Mouse (Mus musculus) right cerebral cortex, adult 2 months (tissue): ENCODE measurements at regions not wholly inside any gene's neighbourhood (a gene's known extent, or its start where the extent isn't known, plus 50 kb on each side); places are given as distances from the start of the nearest gene placed in this dataset.
A peak's percentile ranks its signal among the peaks of the same experiment; 100 is the strongest.

Source experiments
- DNase-seq, 2 experiments: peaks; one replicate each; pipeline ENCODE4 v3.0.0; 2021 to 2022; ENCODE audit warnings: low spot score in 2 of 2

DNA sequence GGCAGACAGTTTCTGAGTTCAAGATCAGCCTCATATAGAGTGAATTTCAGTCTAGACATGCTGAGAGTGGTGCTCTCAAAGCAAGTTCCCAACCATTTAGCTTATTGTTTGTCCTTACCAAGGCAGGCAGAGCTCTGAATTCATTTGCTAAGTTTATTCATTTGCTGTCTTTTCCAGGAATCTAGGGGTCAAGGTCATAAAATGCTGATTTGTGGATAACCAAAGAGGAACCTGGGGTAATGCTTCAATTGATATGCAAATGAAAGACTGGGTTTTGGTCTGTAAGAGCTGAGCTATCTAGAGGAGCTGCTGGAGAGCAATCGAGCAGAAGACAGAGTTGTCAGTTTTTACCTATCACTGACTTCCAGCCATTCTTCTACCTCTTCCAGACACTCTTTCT, 832.8 kb downstream of the Ryr2 start:
- no peak for DNase-seq

DNA sequence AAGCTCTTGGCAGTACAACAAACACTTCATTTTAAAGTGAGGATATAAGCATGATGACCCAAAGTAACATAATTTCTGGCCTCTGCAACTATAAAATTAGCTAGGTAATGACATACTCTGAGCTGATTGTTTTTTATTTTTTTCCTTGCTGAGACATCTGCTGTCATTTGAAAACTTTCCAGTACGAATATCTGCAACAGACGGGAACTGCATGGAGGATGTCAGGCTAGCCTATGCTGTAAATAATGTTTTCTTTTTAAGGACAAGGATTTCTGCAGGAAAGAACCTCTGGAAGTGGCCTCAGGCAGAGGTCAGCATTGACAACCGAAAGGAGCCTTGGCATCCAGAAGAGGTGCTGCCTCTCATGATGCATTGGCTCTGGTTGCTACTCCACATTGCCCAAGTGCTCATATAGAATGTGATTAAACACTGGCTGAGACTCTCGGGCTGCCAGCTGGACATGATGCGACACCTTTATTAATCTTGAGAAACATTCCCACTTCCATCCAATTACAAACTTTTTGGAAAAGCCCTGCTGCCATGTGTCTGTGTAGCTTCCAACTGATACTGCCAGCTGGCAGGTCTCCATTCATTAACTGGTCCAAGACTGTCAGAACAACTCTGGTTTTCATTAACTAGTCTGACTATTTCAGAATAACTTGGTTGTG, 837.9 kb downstream of the Ryr2 start:
- DNase-seq: peak; percentile 4 to 32

DNA sequence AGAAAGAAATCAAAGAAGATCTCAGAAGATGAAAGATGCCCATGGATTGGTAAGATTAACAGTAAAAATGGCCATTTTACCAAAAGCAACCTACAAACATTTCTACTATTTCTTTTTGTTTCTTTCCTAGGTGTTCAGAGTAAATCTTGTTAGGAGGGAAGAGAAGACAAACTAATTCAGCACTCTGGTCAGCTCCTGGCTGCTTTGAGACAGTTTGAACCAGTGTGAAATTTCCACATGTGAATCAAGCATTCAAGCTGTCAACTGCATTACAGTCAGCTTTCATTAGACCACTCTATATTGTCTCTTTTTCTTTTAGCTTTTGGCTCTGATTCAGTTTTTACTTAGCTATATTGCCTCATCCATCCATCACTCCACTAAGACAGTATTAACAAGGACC, 859.2 kb downstream of the Ryr2 start:
- no peak for DNase-seq

DNA sequence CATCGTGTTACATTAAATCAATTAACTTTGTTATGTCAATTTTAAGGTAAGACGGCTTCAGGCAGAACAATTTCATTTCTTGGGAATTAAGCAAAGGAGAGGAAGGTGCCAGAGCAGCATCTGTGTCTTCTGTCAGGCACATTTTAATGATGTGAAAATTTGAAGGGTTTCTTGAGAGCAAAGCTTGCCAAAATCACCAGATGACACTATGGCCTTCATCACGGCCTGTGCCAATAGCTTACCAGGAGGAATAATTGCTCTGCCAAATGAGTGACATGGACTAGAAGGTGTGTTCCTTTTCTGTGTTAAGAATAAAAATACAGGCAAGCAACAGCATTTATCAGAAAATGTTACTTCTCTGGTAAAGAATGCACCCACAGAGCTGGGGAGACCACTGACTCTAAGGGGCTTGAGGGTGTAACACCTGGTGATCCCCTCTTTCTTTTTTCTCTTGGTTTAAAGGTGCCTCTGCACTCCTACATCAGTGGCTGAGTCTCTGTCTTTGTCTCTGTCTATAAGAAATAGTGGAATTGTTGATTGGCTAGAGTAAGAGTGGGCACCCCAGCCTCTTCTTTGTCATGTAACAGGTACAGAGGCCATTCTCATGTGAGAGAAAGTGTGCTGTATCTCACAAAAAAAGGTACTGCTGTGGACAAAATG, 856.2 kb upstream of the Chrm3 start:
- no peak for DNase-seq

DNA sequence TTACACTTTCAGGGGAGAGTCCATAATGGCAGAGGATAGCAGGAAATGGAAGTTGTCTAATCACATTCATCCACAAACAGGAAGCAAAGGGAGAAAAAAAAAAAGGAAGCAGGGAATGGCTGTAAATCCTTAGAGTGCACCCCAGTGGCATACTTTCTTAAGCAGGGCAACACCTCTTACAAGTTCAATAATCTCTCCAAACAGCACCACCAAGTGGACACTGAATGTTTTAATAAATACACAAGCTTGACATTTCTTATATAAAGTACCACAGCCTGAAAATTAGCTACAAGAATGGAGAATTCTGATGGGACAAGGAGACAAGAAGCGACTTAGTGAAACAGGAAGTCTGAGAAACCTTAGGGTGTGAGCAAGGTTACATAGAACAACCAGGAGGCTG, 849.5 kb upstream of the Chrm3 start:
- DNase-seq: no peak

DNA sequence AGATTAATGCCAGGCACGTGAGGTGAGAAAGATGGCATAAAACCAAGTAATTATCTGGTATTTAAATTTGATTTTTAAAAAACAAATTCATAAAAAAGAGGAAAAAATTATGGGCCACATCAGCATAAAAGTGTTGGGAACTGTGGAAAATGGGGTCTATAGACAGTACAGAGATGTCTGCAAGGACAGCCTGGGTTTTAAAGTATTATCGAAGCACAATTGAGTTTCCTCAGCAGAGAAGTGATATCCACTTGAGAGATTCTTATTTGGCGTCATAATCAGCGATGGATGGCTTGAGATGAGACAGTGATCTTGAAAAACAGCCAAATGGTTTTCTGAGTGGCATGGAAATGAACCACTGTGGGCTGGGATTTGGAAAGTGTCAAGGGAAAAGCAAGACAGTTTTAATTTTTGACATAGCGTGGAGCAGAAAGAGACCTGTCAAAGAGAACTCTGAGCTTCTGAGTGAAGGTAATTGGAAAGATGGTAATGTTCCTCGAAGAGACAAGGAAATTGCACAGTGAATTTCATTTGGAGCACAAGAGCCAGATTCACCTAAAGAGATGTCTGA, 844.7 kb upstream of the Chrm3 start:
- no peak for DNase-seq

DNA sequence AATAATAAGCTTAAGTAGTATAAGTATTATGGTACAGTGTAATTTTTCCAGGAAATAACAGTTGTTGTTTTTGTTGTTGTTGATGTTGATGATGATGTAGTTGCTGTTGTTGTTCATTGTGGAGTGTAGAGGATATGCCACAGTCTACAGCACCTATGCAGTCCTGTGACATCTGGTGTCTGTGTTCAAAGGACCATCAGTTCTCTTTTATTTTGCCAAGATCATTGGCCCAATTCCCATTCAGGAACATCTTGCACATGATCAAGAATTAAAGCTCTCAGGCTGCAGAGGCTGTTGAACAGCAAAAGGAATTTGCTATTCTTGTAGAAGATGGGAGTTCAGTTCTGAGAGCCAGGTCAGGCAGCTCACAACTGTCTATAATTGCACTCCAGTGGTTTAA, 841.3 kb upstream of the Chrm3 start:
- DNase-seq: no peak

DNA sequence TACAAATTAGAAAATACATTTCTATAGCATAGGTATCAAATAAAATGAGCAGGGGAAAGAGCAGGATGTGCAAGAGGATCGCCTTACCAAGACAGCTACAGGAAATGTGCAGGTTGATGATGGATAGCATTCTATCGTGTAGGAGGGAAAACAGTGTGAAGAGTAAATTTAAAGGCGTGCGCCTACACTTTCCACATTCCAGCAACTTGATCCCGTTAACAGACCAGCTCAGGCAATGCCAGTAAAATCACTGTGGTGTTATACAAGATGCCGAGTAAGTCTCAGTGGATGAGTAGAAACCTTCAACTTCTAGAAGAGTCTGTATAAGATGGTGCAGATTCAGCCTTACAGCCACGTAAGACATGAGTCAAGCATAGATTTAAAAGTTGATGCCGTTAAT, 831.8 kb upstream of the Chrm3 start:
- DNase-seq: peak in 1 of 2 experiments; percentile 5

DNA sequence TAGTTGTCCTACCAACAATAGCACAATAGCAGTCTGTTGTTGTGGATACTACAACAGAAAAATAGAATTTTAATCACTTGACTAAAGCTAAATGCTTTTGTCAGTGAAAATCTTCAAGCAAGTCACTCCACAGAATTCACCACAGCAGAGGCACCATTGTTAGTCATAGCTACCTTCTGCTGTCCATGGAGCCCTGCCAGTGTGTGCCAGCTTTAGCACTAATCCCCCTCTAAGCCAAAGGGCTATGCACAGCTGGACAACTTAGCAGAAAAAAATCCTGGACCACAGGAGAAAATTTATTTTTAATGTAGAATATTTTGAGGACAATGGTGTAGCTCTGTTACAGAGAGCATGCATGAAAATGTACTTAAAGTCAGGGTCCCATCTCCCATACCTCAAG, 820.5 kb upstream of the Chrm3 start:
- no peak for DNase-seq

DNA sequence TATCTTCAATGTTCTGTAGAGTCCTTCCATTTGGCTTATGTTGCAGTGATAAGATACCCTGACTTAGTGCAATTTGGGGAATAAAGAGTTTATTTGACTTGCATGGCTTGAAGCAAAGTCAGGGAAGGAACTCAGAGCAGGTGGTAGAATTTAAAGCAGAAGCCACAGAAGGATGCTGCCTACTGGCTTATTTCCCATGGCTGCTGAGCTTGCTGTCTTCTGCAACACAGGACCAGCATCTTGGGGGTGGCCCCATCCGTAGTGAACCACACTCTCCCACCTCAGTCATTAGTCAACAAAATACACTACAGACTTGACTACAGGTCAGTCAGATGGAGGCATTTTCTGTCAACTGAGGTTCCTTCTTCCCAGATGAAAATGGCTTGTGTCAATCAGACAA, 819.7 kb upstream of the Chrm3 start:
- no peak for DNase-seq

DNA sequence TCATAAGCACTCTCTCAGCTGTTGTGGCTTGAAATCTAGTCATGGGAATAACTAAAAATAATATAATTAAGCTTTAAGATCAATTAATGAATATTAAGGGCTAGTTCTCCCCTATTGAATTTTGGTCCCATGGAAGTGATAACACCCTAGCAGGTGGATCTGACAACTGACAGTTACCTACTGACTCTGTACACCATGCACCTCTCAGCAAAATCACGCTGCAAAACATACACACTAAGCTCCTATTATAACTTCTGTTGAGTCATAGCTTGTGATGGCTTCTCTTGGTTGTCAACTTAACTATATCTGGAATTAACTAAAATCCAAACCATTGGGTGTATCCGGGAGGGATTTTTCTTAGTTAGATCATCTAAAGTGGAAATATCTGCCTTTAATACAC, 817.9 kb upstream of the Chrm3 start:
- no peak for DNase-seq

DNA sequence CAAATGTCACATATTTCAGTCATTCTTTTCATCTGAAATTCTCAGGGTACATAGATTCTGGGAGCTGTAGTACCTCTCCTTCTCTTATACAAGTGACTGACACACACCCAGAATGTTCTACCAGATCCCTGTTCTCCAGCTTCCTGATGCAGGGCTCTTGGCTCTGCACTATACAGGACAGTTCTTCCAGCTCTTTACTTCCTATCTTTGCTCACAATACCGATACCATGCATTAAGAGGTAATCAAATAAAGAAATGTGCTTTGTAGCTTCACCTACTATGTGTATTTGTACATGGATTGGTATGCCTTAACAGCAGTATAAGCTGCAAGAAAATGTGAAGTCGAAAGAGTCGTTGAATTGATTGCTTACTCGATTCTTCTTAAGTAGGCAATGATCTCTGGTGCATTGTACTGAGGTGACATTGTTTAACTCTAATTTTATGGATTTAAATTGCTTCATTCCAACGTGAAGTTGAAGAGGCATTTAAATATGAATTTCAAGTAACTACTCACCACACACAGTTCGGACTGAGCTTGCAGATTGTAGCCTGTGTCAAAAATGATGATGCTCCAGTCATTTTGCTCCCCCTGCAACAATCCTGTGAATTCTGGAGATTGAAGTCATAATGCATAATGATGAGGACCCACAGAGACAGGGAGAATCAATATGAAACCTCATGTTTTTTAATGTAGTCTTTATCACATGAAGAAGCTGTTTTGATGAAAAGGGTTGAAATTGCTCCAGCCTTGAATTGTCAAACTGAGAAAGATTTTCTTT, 817.2 kb upstream of the Chrm3 start:
- DNase-seq: no peak

DNA sequence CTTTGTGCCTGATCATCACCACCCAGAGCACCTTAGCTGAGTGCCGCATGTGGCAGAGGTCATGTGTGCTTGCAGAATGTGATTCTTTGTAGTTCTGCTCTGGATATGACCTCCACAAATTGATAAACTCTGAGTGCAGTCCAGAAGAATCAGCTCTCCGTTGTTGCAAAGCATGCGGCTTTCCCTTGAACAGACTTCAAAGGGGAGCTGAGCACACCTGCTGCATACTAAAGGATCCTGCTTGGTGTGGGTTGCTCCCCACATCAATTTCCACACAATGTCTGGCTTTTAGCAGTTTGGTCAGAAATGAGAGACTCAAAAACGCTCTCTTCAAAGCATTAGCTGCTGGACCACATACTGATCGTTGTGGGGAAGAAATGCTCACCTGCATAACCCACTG, 806.5 kb upstream of the Chrm3 start:
- DNase-seq: no peak

DNA sequence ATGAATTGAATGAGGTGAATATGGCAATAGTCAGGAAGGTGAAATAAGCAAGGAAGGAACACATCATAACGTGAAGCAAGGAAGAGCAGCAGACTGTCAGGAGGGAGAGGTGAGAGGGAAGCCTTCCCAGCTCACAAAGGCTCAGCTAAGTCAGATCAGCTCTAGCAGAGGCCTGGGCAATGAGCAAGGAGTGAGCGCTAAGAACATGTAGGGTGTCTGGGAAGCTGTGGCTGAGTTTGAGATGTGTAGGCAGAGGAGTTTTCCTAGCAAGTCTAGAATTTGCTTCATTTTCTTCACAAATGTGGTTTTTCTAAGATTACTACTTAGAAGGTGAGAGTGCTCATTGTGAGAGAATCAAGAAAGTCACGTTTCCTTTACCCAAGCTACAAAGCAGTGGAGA, 803.5 kb upstream of the Chrm3 start:
- no peak for DNase-seq

DNA sequence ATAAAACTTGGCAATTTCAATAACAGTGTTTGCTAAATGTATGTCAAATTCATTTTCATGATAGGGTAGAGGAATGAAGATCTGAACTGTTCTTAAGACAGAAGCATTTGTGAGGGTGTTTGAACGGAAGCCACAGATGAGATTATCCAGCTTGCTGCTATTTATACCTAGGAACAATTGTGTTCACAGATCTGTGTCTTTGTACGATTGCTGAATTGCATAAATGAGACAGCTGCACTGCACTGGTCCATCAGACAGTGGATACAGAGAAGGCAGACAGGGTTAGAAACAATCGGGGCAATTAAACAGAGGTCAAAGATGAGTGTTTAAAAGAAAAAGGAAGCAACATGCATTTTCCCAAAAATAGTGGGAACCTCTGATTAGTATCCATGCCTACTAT, 786.6 kb upstream of the Chrm3 start:
- peak; percentile 10 to 13 for DNase-seq

DNA sequence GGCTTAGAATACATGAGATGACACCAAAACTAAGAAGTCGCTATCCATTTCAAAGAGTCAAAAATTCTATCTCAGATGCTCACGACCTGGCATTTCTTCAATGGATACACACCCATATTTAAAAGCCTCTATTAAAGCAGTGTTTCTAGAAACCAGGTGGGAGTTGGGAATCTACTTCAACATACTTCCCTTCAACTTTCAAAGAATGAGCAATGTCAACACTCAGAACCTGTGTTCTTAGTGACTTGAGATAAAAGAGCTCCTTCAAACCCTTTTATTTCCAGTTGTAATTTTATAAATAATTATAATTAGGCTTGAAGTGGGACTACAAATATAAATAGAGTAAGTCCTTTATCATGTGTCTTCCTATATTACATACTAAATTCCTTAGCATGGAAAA, 747.0 kb upstream of the Chrm3 start:
- no peak for DNase-seq

DNA sequence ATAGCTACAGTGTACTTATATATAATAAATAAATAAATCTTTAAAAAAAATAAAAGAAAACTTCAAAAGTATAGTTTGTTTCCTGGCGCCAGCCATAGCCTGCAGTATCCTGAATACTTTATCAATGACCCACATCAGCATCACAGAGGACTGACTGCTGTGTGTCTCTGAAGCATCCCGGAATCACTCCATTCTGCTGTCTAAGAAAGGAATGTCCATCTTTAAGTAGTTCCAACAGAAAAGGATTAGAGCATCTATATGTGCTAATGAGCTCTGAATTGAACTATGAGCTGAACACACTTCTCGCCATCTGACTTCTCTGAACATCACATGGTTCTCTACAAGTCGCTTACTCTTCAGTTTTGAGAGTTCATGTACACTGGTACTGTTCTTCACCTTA, 745.8 kb upstream of the Chrm3 start:
- DNase-seq: no peak

DNA sequence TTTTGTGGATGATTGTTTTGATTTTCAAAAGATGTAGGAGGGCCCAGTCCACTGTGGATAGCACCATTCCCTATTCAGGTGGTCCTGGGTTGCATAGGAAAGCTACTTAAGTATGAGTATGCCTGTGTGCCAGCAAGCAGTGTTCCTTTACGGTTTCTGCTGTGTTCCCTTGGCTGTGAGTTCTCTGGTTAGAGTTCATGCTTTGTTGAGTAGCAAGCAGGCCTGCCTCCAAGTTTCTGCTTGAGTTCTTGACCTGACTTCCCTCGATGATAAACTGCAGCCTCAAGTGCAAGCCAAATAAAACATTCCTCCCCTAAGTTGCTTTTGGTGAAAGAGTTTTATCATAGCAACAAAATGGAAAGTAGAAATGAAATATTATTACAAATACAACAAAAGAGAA, 744.9 kb upstream of the Chrm3 start:
- DNase-seq: no peak

DNA sequence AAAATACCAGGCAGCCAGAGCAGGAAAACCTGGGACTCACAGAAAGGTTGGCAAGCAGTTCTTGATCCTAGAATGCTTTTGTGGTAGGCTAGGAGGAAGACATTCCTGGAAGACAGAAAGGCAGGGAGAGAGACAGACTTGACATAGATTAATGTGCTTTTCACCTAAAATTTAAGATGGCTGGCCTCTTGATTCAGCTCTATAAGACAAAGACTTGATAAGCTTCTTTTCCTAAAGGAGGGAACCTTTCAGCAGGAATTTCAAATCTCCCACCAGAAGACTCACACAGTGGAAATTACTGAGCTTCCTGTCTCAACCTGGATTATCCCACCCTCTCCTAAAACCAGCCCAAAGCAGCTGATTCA, 738.9 kb upstream of the Chrm3 start:
- no peak for DNase-seq

DNA sequence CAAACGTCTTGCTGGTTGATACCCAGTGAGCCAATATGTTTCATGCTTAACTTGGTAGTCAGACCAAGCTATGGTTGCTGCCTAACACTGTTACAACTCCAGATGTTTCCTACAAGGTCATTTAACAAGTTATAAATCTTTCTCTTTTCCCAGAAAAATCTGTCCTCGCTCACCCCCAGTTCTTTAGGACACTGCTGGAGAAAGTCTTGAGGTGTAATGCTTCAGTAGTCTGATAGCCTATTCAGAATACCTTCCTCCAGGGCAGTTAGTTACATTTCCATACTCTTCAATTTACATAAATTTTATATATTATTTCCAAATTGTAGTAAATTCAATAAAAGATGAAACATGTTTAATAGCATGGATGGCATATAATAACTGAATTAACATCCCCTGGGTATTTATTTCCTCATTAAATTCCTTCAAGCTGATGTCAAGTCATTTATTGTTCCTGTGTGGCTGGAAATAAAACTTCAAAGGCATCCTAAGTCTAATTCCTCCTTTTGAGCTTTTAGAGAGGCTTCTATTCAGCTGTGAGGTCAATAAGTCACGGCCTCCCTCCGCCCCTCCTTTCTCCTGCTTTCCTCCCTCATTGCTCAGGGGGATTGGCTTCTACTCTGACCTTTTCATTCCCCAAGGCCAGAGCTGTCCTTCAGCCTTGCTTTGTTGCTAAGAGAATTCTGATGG, 738.4 kb upstream of the Chrm3 start:
- DNase-seq: no peak

DNA sequence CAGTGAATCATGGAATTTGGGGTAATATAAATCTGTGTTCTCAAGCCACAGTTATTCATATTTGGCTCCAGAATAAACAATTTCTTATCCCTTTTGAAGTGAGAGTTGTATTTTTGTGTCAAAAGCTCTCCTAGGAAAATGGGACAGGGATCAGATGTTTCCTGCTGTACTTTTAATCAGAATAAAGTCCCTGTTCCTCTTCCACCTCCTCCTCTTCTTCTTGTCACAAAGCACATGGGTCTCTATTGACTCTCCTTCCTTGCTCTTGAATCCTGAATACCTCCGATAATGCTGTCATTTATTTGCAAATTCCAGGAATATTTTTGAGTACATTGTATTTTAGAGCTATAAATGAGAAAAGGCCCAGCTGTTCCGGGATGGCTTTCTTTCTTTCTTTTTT, 732.3 kb upstream of the Chrm3 start:
- DNase-seq: no peak
